Mouse (Mus musculus): Measurements from ENCODE around the gene S100g. TPM values are rescaled to one million over a fixed set of nuclear protein-coding genes. Genes with fewer than 3 reads are reported as not detected.

The S100g gene
- polyA plus RNA-seq, 1 experiment from 2014 or later, result 3.1 TPM

- Histone ChIP-seq H3K27me3 (ENCODE audit: insufficient read depth, poor library complexity, severe bottlenecking) (no peaks in the 10 kb centered on the region), H3K9me3 (no peaks in the 10 kb centered on the region), H3K4me1 (no peaks in the 10 kb centered on the region), H3K4me3 (no peak overlapping the region), H3K36me3 (peaks cover 18% of the 10 kb centered on the region; the same call in 1 of the 2 replicates), H3K27ac (no peak overlapping the region)
- DNase-seq (ENCODE audit: low spot score), result no peak
- WGBS, result 89% methylated on average over 3 of the region's 3 CpGs
These were observed 50.7 kb downstream of the S100g start for GRCm38 (mm10) chrX:162913651-162914050.

Other genes starting within 250 kb of the S100g start
- gene Rbbp7, start 204.2 kb downstream of the S100g start, polyA plus RNA-seq (2016; fragmentation: Nextera tagmentation; extraction: Ambion mirVana), result 558 and 584 TPM in 2 replicates
- gene Txlng, start 135.1 kb downstream of the S100g start, polyA plus RNA-seq (2016; fragmentation: Nextera tagmentation; extraction: Ambion mirVana), result 12.5 and 14.2 TPM in 2 replicates
- gene Syap1, start 76.2 kb downstream of the S100g start, polyA plus RNA-seq (2016; fragmentation: Nextera tagmentation; extraction: Ambion mirVana), result 23.3 and 28.0 TPM in 2 replicates
- 54.9 and 69.5 TPM in 2 replicates for gene Ctps2, start 63.4 kb downstream of the S100g start, polyA plus RNA-seq (2016; fragmentation: Nextera tagmentation; extraction: Ambion mirVana)